17 mouse cellular contexts compared by ENCODE assay signal in genomic region chr12:69299831-69300230, GRCm38 (mm10). TPM values are rescaled to one million over a fixed set of nuclear protein-coding genes. Genes with fewer than 3 reads are reported as not detected.
DNase-seq lines count a peak whose midpoint lies in the region; ATAC-seq and TF ChIP-seq lines count a peak whose summit lies in the region.
"Had no signal": no experiment of that assay in that cellular context is flagged by ENCODE, and none has a peak within 500 bp of the region (broad histone marks: within the 10 kb centered on the region; RNA-seq: fewer than 3 reads in every experiment).

No protein-coding gene starts in this region.

- no peak for TF ChIP-seq CTCF in kidney, postnatal 0 days (IDR thresholded peaks at IDR 0.05; ENCODE audit: low read depth)

- peak overlapping the region; percentile 98; the same call in 1 of the 2 replicates for H3K4me3 ChIP-seq in heart, embryonic 11.5 days (ENCODE audit: low read depth, low read length)
- H3K4me3 ChIP-seq in kidney, postnatal 0 days (replicated peaks; ENCODE audit: low read depth, low read length): no peak overlapping the region
- no peak overlapping the region for H3K4me3 ChIP-seq in midbrain, embryonic 11.5 days (ENCODE audit: low read depth, low read length)
- no peak overlapping the region for H3K4me3 ChIP-seq in midbrain, embryonic 14.5 days (replicated peaks; ENCODE audit: low read depth, low read length)
- H3K4me3 ChIP-seq: embryonic facial prominence, embryonic 15.5 days; heart, embryonic 15.5 days had no signal

- ATAC-seq in heart, embryonic 11.5 days (replicated peaks; ENCODE audit: insufficient number of reproducible peaks, low FRiP score, low TSS enrichment): no peak
- ATAC-seq in kidney, postnatal 0 days (replicated peaks; ENCODE audit: low FRiP score, low read depth): no peak
- no peak for ATAC-seq in midbrain, embryonic 11.5 days (ENCODE audit: low FRiP score)
- ATAC-seq in midbrain, embryonic 14.5 days (ENCODE audit: low FRiP score, low TSS enrichment): no peak
- ATAC-seq: forebrain, embryonic 14.5 days; hindbrain, embryonic 16.5 days; inflammation-experienced regulatory T-cells, adult 6 months; Patski had no signal

- peaks cover 25% of the 10 kb centered on the region for H3K36me3 ChIP-seq in heart, embryonic 11.5 days (ENCODE audit: control insufficient read depth, insufficient read depth, low read length)
- peaks cover 24% of the 10 kb centered on the region for H3K36me3 ChIP-seq in kidney, postnatal 0 days (ENCODE audit: insufficient read depth, low read length)
- peaks cover 17% of the 10 kb centered on the region for H3K36me3 ChIP-seq in midbrain, embryonic 11.5 days (ENCODE audit: control insufficient read depth, insufficient read depth, low read length)
- H3K36me3 ChIP-seq in midbrain, embryonic 14.5 days (ENCODE audit: control insufficient read depth, insufficient read depth, low read length): peaks cover 49% of the 10 kb centered on the region

- H3K27me3 ChIP-seq in heart, embryonic 11.5 days (ENCODE audit: control insufficient read depth, insufficient read depth, low read length): no peaks in the 10 kb centered on the region
- no peaks in the 10 kb centered on the region for H3K27me3 ChIP-seq in kidney, postnatal 0 days (ENCODE audit: insufficient read depth, low read length)
- no peaks in the 10 kb centered on the region for H3K27me3 ChIP-seq in midbrain, embryonic 11.5 days (ENCODE audit: control insufficient read depth, insufficient read depth, low read length)
- H3K27me3 ChIP-seq in midbrain, embryonic 14.5 days (ENCODE audit: control insufficient read depth, insufficient read depth, low read length): no peaks in the 10 kb centered on the region
- H3K27me3 ChIP-seq: CH12.LX; embryonic facial prominence, embryonic 15.5 days; heart, embryonic 15.5 days; hindbrain, embryonic 12.5 days; Patski had no signal

- no peak overlapping the region for H3K27ac ChIP-seq in heart, embryonic 11.5 days (ENCODE audit: low read depth, low read length)
- H3K27ac ChIP-seq in kidney, postnatal 0 days: 0 out of 2 replicates have a peak overlapping the region, but pooled peaks have one; percentile 1
- H3K27ac ChIP-seq in midbrain, embryonic 11.5 days (ENCODE audit: low read depth, low read length): no peak overlapping the region
- no peak overlapping the region for H3K27ac ChIP-seq in midbrain, embryonic 14.5 days (replicated peaks; ENCODE audit: low read depth, low read length)
- H3K27ac ChIP-seq: embryonic facial prominence, embryonic 15.5 days; forebrain, embryonic 10.5 days; heart, embryonic 15.5 days; hindbrain, embryonic 12.5 days had no signal

- 91% methylated on average over 3 of the region's 3 CpGs for WGBS in heart, embryonic 11.5 days (ENCODE audit: insufficient replicate concordance)
- 89% methylated on average over 3 of the region's 3 CpGs for WGBS in kidney, postnatal 0 days
- WGBS in midbrain, embryonic 11.5 days: 93% methylated on average over 3 of the region's 3 CpGs
- 92% methylated on average over 3 of the region's 3 CpGs for WGBS in midbrain, embryonic 14.5 days

- no peaks in the 10 kb centered on the region for H3K9me3 ChIP-seq in heart, embryonic 11.5 days (replicated peaks; ENCODE audit: control insufficient read depth, low read length)
- no peaks in the 10 kb centered on the region for H3K9me3 ChIP-seq in kidney, postnatal 0 days (replicated peaks; ENCODE audit: low read length)
- H3K9me3 ChIP-seq in midbrain, embryonic 11.5 days (ENCODE audit: control insufficient read depth, low read length): no peaks in the 10 kb centered on the region
- H3K9me3 ChIP-seq in midbrain, embryonic 14.5 days (ENCODE audit: control insufficient read depth, low read length): no peaks in the 10 kb centered on the region
- H3K9me3 ChIP-seq: embryonic facial prominence, embryonic 15.5 days; forebrain, embryonic 10.5 days; heart, embryonic 15.5 days; hindbrain, embryonic 12.5 days had no signal

- intact Hi-C loops in heart, postnatal 25 days (cut with DNase I): loop anchor here (5.0 kb wide), 2 partner anchors 73 to 103 kb away; partner anchors contain the start of genes Dnaaf2, Gm49383 and Pole2

- peaks cover 16% of the 10 kb centered on the region; the same call in 1 of the 2 replicates for H3K4me1 ChIP-seq in heart, embryonic 11.5 days (ENCODE audit: control insufficient read depth, insufficient read depth, low read length)
- peaks cover 7% of the 10 kb centered on the region for H3K4me1 ChIP-seq in kidney, postnatal 0 days (replicated peaks; ENCODE audit: insufficient read depth, low read length)
- peaks cover 13% of the 10 kb centered on the region; the same call in 1 of the 2 replicates for H3K4me1 ChIP-seq in midbrain, embryonic 11.5 days (ENCODE audit: control insufficient read depth, insufficient read depth, low read length)
- peaks cover 17% of the 10 kb centered on the region for H3K4me1 ChIP-seq in midbrain, embryonic 14.5 days (ENCODE audit: control insufficient read depth, insufficient read depth, low read length)

- no peak overlapping the region for H3K9ac ChIP-seq in heart, embryonic 11.5 days (ENCODE audit: low read depth, low read length)
- H3K9ac ChIP-seq in kidney, postnatal 0 days (ENCODE audit: low read depth, low read length): no peak overlapping the region
- H3K9ac ChIP-seq in midbrain, embryonic 11.5 days (ENCODE audit: low read length): no peak overlapping the region
- H3K9ac ChIP-seq in midbrain, embryonic 14.5 days (replicated peaks; ENCODE audit: low read length): no peak overlapping the region
- H3K9ac ChIP-seq: embryonic facial prominence, embryonic 15.5 days; heart, embryonic 15.5 days had no signal

- DNase-seq in heart, postnatal 25 days (ENCODE audit: low spot score): no peak
- no peak for DNase-seq in kidney, postnatal 0 days (ENCODE audit: low spot score)
- no peak for DNase-seq in kidney, postnatal 25 days
- DNase-seq in midbrain, embryonic 11.5 days (ENCODE audit: low spot score, missing footprints): peak; percentile 82
- no peak for DNase-seq in midbrain, embryonic 14.5 days
- no peak for DNase-seq in T-cell, adult 2 months (ENCODE audit: low spot score)

- peak overlapping the region; percentile 86 for H3K4me2 ChIP-seq in heart, embryonic 11.5 days
- H3K4me2 ChIP-seq in kidney, postnatal 0 days (ENCODE audit: low read length): 0 out of 2 replicates have a peak overlapping the region, but pooled peaks have one; percentile 8
- H3K4me2 ChIP-seq in midbrain, embryonic 11.5 days: no peak overlapping the region
- no peak overlapping the region for H3K4me2 ChIP-seq in midbrain, embryonic 14.5 days (ENCODE audit: low read length)

RNA-seq across cellular contexts. Expression of gene Klhdc2, which starts 3.4 kb away (rescaled TPM):
- polyA plus RNA-seq in heart, embryonic 11.5 days (2014; fragmentation: Nextera tagmentation; extraction: Ambion mirVana): 151 and 157 TPM in 2 replicates
- 100 to 1,000 TPM; 103 to 105 TPM for total RNA-seq in heart, postnatal 25 days (2021)
- 132 and 141 TPM in 2 replicates for polyA plus RNA-seq in kidney, postnatal 0 days (2015; fragmentation: Nextera tagmentation; extraction: Ambion mirVana)
- 272 and 275 TPM in 2 replicates for polyA plus RNA-seq in midbrain, embryonic 11.5 days (2014; fragmentation: Nextera tagmentation; extraction: Ambion mirVana)
- polyA plus RNA-seq in midbrain, embryonic 14.5 days (2014; fragmentation: Nextera tagmentation; extraction: Ambion mirVana): 313 and 329 TPM in 2 replicates

RNA-seq across cellular contexts. Expression of gene Nemf, which starts 57.1 kb away (rescaled TPM):
- 62.1 and 69.9 TPM in 2 replicates for polyA plus RNA-seq in heart, embryonic 11.5 days (2014; fragmentation: Nextera tagmentation; extraction: Ambion mirVana)
- 10 to 100 TPM; 24.0 to 24.4 TPM for total RNA-seq in heart, postnatal 25 days (2021)
- 66.8 and 69.9 TPM in 2 replicates for polyA plus RNA-seq in kidney, postnatal 0 days (2015; fragmentation: Nextera tagmentation; extraction: Ambion mirVana)
- 89.5 and 96.0 TPM in 2 replicates for polyA plus RNA-seq in midbrain, embryonic 11.5 days (2014; fragmentation: Nextera tagmentation; extraction: Ambion mirVana)
- 78.8 and 87.1 TPM in 2 replicates for polyA plus RNA-seq in midbrain, embryonic 14.5 days (2014; fragmentation: Nextera tagmentation; extraction: Ambion mirVana)

RNA-seq across cellular contexts. Expression of gene Klhdc1, which starts 58.9 kb away (rescaled TPM):
- 7.7 and 8.9 TPM in 2 replicates for polyA plus RNA-seq in heart, embryonic 11.5 days (2014; fragmentation: Nextera tagmentation; extraction: Ambion mirVana)
- total RNA-seq in heart, postnatal 25 days (2021): 10 to 100 TPM; 26.5 to 28.7 TPM
- 14.5 and 15.8 TPM in 2 replicates for polyA plus RNA-seq in kidney, postnatal 0 days (2015; fragmentation: Nextera tagmentation; extraction: Ambion mirVana)
- polyA plus RNA-seq in midbrain, embryonic 11.5 days (2014; fragmentation: Nextera tagmentation; extraction: Ambion mirVana): 2.9 and 3.3 TPM in 2 replicates
- polyA plus RNA-seq in midbrain, embryonic 14.5 days (2014; fragmentation: Nextera tagmentation; extraction: Ambion mirVana): 17.5 and 18.5 TPM in 2 replicates
- polyA plus RNA-seq: erythroblast, embryonic 14.5 days had no signal

Comparison
In these comparisons a context has a peak if more than half of its experiments do, and no peak if none do; other contexts are left out.
1. H3K4me2 ChIP-seq: peak in heart, embryonic 11.5 days (single experiment) and kidney, postnatal 0 days (single experiment); none in midbrain, embryonic 11.5 days (single experiment) and midbrain, embryonic 14.5 days (single experiment).